Mouse (Mus musculus) central nervous system, embryonic 18 days (tissue): ENCODE results near the gene Samd13. TPM values are rescaled to one million over a fixed set of nuclear protein-coding genes. Genes with fewer than 3 reads are reported as not detected.

Experiments used
- polyA plus RNA-seq: library from polyadenylated mRNA; depleted of rRNA; stranded (reverse); fragments of >200 nt; gene quantifications from 2 replicates; pipeline ENCODE4 v1.2.3, GENCODE M21; 2012; rRNA removed

The Samd13 gene
- 0.23 and 0.30 TPM in 2 replicates for polyA plus RNA-seq

DNA sequence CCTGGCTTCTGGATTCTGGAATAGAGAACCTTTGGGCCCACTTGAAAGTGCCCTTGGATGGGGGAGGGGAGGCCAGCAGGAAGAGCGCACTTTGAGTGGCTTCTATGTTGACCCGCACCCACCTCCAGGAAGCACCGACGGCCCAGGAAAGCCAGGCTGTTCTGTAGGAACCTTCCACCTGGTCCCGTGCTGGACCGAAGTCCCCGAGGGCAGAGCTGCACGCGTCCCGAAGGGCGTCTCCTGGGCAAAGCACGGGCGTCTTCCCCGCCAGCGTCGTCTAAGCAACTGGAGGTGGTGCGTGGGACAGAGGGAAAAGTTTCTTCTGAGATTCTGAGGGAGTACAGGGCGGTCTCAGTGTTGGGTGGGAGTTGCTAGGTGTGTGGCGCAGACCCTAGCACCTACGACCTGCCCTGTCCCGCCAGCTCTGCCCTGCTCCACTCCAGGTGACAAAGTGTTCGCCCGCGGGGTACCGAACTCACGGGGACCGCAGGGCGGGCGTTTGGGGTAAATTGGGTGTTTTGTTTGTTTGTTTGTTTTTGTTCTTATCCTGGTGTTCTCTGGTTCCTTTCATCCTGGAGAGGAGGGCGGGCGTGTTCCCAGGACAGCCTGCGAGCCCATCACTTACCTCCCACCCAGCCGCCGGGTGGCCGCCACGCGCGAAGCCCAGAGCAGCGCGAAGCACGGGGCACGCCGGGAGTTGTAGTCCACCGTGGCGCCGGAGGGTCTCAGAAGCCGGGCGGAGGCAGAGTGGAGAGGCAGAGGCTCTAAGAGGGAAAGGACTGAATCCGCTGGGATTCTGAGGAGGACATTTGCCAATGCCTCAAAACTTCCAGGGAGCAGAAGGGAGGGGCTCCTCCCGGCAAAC is at the start of gene Samd13:
Samd13 (minus strand) TSS at position 782 of the 865 bp plus-strand sequence.

DNA sequence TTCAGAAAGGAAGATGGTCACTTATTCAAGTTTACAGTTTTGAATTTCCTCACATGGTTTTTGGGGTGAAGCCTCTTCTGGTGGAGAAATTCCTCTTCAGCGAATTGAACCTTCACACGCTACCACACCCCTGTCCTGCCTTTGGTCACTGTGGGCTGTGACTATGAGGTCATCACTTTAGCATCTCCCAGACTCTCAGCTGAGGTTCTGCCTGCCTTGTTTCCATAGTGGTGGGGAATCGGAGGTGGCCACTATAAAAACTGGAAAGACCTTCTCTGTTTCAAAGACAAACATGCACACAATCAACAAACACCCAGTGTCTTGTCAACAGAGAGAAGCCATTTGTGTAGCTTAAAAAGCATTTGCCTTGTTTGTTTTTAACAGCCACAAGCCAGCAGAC is 34.2 kb downstream of the Samd13 start, which contains the start of gene 4930503B20Rik:
4930503B20Rik (minus strand) TSS at position 101 of the 400 bp plus-strand sequence.

DNA sequence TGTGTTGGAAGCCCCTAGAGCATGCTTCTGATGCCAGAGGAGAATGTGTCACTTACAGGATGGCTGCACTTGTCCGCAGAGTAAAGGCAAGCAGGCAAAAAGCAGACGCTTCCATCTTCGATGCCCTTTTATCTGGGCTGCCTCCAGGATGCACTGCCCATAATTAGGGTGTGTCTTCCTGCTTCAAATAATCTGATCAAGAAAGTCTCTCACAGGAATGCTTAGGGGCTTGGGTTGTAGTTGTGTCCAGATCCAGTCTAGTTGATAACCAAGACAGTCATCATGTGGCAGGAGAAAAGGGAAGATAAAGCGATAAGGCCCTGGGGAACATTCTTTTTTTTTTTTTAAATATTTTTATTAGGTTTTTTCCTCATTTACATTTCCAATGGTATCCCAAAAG is 69.9 kb downstream of the Samd13 start, which contains the start of gene Dnase2b:
Dnase2b (minus strand) TSS at position 101 of the 400 bp plus-strand sequence.

Other genes starting within 250 kb of the Samd13 start
- gene Ctbs, start 235.8 kb downstream of the Samd13 start, polyA plus RNA-seq, result 2.2 and 2.7 TPM in 2 replicates
- 7.2 and 9.1 TPM in 2 replicates for gene Spata1, start 185.8 kb downstream of the Samd13 start, polyA plus RNA-seq
- gene Gng5, start 185.8 kb downstream of the Samd13 start, polyA plus RNA-seq, result 125 and 148 TPM in 2 replicates
- gene Rpf1, start 164.2 kb downstream of the Samd13 start, polyA plus RNA-seq, result 32.8 and 34.0 TPM in 2 replicates
- gene Uox, start 115.2 kb downstream of the Samd13 start, polyA plus RNA-seq, result 0.07 and 0.17 TPM in 2 replicates
- not detected in 2 replicates for gene Dnase2b, start 70.0 kb downstream of the Samd13 start, polyA plus RNA-seq
- not detected in 2 replicates for gene 4930503B20Rik, start 34.3 kb downstream of the Samd13 start, polyA plus RNA-seq
- 173 and 174 TPM in 2 replicates for gene Prkacb, start 127.4 kb upstream of the Samd13 start, polyA plus RNA-seq
- gene Ttll7, start 166.8 kb upstream of the Samd13 start, polyA plus RNA-seq, result 11.6 and 13.8 TPM in 2 replicates